Mouse (Mus musculus) brain, embryonic 14.5 days (tissue): ENCODE results near the gene AC140267.1.

ENCODE experiments used
- CTCF ChIP-seq: fragments of 200-500 bp; IDR thresholded peaks from 2 replicates; pipeline ENCODE4 v1.5.1; 2012; ENCODE audit warnings: inconsistent platforms, mild to moderate bottlenecking, moderate library complexity, borderline replicate concordance; ENCODE audit not compliant: insufficient read depth, insufficient read length; ENCODE audit errors: extremely low read depth
- POLR2A ChIP-seq: fragments of 200-500 bp; IDR thresholded peaks from 2 replicates; pipeline ENCODE4 v1.6.1; 2012; ENCODE audit warnings: mild to moderate bottlenecking, inconsistent platforms, borderline replicate concordance; ENCODE audit not compliant: poor library complexity, insufficient read depth, insufficient read length, severe bottlenecking; ENCODE audit errors: extremely low read depth

- TF ChIP-seq POLR2A, result no peak
- no peak for TF ChIP-seq CTCF
Measured at GRCm38 (mm10) chr15:80206057-80206565, 29.5 kb upstream of the AC140267.1 start.
